Mouse (Mus musculus) olfactory bulb, adult 2 months (tissue): ENCODE measurements around the gene Fbln2.

Source experiments
- CTCF ChIP-seq: fragments of 200-500 bp; IDR thresholded peaks from 2 replicates; pipeline ENCODE4 v1.5.1; 2012; ENCODE audit warnings: low read depth, mild to moderate bottlenecking, low read length, moderate library complexity; ENCODE audit not compliant: insufficient read depth
- POLR2A ChIP-seq: fragments of 200-500 bp; IDR thresholded peaks from 2 replicates; pipeline ENCODE4 v1.6.1; 2012; ENCODE audit warnings: mild to moderate bottlenecking, low read depth, low read length, moderate library complexity; ENCODE audit not compliant: insufficient read depth

DNA sequence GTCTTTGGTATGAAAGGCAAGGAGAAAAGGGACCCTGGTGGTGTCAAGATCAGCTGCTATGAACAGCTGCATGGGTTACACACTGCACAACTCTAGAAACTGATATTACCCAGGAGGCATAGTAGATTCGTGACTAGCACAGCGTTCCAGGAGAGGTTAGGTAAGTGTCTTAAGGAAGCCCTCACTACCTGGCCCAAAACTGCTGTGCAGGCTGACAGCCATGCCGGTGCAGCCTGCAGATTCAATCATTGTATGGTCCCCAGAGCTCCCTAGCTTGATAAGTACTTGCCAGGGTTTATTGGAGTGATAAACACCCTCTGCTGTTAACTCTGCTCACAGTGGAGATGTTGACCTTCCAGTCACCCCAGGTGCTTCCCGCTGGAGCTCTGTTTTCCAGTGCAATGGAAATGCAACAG is 30.2 kb upstream of the Fbln2 start:
- TF ChIP-seq CTCF, result no peak
- TF ChIP-seq POLR2A, result no peak
